Mouse (Mus musculus): ENCODE results near the gene Crb2.

GRCm38 (mm10) chr2:37746293-37747049 is 29.6 kb upstream of the Crb2 start:
- TF ChIP-seq CTCF (IDR thresholded peaks at IDR 0.05; ENCODE audit: control insufficient read depth, insufficient read depth, insufficient replicate concordance, low read depth, low read length) (no peak), POLR2A (IDR thresholded peaks at IDR 0.05; ENCODE audit: control insufficient read depth, low read depth, low read length) (no peak)

Measured in testis, adult 2 months (tissue).